Mouse (Mus musculus): ENCODE measurements around the gene Tbxa2r. TPM values are rescaled to one million over a fixed set of nuclear protein-coding genes. Genes with fewer than 3 reads are reported as not detected.

Gene Tbxa2r
- polyA plus RNA-seq, 1 experiment from 2014 or later: 5.3 TPM

DNA sequence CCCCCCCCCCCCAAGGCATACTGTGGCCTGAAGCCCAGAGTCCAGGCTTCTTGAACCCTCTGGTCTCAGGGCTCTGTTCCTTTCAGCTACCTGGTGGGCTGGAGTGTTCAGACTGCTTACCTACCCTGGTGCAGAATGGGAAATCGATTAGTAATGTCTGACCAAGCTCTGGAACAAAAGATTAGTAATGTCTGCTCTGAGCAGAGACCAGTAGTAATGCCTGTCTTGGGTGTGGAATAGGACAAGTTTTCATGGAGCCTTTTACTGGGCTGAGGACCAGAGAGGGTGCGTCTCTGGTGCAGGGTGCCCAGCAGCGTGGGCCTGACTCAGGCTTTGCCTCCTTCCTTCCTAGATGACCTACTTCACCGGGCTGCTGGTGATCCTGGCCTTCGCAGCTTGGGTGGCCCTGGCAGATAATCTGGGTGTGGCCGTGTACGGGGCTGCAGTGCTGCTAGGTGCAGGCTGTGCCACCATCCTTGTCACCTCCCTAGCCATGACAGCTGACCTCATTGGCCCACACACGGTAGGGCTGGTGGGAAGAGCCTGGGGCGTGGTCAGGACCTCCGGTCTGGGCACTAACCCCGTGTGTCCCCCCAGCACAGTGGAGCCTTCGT, 33.9 kb downstream of the Tbxa2r start:
- ATAC-seq (ENCODE audit: low read depth) (peak; percentile 88), DNase-seq (peak; percentile 87)

DNA sequence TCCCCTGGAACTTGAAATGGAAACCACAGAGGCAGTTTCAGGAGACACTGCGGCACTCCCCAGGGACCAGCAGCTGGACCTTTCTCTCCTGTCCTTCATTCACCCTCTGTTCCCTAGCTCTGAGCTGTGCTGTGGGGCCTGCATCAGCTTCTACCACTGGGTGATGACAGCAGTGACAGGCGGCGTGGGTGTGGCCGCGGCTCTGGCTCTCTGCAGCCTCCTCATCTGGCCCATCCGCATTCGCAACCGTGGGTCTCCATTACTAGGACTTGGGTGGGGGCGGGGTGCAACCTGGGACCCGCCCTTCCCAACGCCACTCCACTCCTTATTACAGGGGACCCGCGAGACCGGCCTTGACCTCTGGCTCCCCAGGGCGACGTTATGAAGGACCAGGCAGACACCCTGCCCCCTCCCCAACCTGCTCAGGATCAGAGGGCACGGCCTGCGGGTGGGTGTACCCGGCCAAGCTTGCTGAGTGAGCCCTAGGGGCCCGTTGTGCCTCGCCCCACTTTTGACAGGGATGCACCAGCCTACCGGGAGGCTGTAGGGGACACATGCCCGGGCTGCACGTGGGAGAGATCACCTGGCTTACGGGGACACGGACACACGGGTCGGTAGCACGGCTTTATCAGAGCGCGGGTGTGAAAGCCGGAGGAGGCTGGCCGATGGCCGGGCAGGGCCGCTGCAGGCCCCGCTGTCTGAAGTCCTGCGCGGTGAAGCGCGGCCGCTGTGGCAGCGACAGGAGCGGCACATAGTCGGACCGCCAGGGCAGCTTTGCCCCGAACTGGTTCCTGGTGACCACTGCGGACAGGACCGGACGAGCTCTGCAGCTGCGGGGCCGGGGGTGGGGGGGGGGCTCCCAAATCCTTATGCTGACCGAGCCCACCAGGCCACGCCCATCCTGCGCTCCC, 35.2 kb downstream of the Tbxa2r start:
- H3K4me3 ChIP-seq (replicated peaks): peak overlapping the region; percentile 29
- ATAC-seq (ENCODE audit: low read depth) (peak; percentile 24), DNase-seq (no peak)
- H3K4me1 ChIP-seq (replicated peaks): peaks cover 96% of the 10 kb centered on the region
- no peaks in the 10 kb centered on the region for H3K9me3 ChIP-seq (replicated peaks)
- peak overlapping the region; percentile 95 for H3K4me2 ChIP-seq
- H3K27ac ChIP-seq: peak overlapping the region; percentile 98
- WGBS (ENCODE audit: insufficient replicate concordance): 55% methylated on average over 54 of the region's 54 CpGs
- peaks cover 73% of the 10 kb centered on the region for H3K36me3 ChIP-seq
- H3K27me3 ChIP-seq: no peaks in the 10 kb centered on the region
- H3K9ac ChIP-seq: peak overlapping the region; percentile 99

More for the DNA sequence above, 33.9 kb downstream of the Tbxa2r start:
- H3K27ac ChIP-seq: peak overlapping the region; percentile 98
- 22% methylated on average over 12 of the region's 12 CpGs for WGBS (ENCODE audit: insufficient replicate concordance)
- H3K36me3 ChIP-seq: peaks cover 60% of the 10 kb centered on the region
- peak overlapping the region; percentile 99 for H3K9ac ChIP-seq
- peak overlapping the region; percentile 95 for H3K4me2 ChIP-seq
- H3K27me3 ChIP-seq: no peaks in the 10 kb centered on the region
- no peaks in the 10 kb centered on the region for H3K9me3 ChIP-seq (replicated peaks)
- peaks cover 96% of the 10 kb centered on the region for H3K4me1 ChIP-seq (replicated peaks)
- peak overlapping the region; percentile 29 for H3K4me3 ChIP-seq (replicated peaks)

DNA sequence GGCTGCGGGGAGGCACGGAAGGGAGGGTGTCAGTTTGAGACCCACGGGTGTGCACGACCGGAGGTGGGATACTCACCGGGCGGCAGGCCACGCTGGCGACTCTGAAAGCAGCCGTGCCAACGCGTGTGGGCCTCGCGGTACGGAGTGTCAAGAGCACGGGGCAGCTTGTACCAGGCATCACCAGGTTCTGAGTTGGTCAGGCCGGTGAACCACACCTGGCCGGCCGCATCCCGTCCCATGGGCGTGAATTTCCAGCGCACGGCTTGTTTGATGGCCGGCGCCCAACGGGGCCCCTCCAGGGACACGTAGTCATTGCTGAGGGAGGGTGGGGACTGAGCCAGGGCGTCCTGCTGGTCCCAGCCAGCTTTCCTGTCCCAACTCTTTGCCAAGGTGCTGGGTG, 36.1 kb downstream of the Tbxa2r start:
- WGBS (ENCODE audit: insufficient replicate concordance): 47% methylated on average over 28 of the region's 28 CpGs

DNA sequence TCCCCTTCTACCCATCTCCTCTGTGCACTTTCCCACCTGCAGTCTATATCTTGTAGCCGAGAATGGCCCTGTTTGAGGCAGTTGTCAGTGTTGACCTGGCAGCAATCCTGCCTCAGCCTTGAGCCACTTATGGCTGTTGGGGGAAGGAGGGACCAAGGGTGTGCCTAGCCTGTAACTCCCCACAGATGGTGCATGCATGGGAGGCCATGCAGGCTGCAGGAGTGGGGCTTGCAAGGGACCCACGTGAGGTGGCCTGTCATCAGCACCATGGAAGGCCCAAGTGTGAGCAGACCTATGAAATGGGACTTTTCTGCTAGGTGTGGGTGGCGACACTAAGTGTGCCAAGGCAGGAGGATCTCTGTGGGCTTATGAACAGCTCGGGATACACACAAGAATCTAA, 36.5 kb downstream of the Tbxa2r start:
- no peak for DNase-seq
- 48% methylated on average over 4 of the region's 4 CpGs for WGBS (ENCODE audit: insufficient replicate concordance)

More for the DNA sequence above, 36.1 kb downstream of the Tbxa2r start:
- Histone ChIP-seq H3K27ac (peak overlapping the region; percentile 98), H3K27me3 (no peaks in the 10 kb centered on the region), H3K9me3 (replicated peaks) (no peaks in the 10 kb centered on the region), H3K4me1 (replicated peaks) (peaks cover 87% of the 10 kb centered on the region), H3K36me3 (peaks cover 82% of the 10 kb centered on the region), H3K4me3 (replicated peaks) (peak overlapping the region; percentile 29; the same call in 1 of the 2 replicates), H3K9ac (peak overlapping the region; percentile 99), H3K4me2 (peak overlapping the region; percentile 95)
- no peak for ATAC-seq (ENCODE audit: low read depth)
- no peak for DNase-seq

DNA sequence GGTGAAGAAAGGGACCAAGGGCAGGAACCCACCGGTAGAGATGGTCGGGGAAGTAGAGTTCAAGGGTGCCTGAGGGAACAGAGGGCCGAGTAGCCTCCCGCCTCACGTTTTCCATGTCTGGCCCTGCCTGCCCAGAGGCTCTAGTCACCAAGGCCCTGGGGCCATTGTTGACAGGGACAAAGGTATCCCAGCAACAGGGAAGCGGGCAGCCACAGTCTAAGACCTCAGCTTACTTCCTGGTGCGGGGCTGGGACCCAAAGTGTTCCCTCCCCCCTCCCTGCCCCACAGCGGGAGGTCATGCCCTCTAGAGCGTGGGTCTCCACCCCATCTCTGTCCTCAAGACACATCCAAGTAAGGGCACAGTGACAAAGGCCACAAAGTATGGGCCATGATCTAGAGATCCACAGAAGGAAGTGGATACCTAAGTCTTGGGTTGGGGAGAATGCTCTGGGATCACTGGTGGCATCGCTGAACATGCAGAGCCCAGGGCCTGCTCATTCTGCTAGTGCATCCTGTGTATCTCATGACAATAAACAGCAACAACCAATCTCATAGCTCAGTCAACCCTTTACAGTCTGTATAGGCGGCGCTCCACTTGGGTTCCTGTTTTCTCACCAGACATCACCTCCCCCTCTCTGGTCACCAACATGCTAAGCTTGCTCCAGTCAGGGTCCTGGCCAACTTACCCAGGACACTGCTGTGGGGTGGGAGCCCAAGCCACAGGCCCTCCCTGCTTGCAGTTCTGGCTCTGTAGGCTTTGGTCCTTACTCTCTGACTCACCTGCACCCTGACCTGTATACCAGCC, 37.3 kb downstream of the Tbxa2r start, which contains the start of gene 4930404N11Rik:
Gene 4930404N11Rik (minus strand): TSS at position 145 of the 805 bp plus-strand sequence.
- peaks cover 82% of the 10 kb centered on the region for H3K36me3 ChIP-seq
- 30% methylated on average over 12 of the region's 12 CpGs for WGBS (ENCODE audit: insufficient replicate concordance)
- peak within 1 kb of the TSS; percentile 95 for H3K4me2 ChIP-seq
- H3K4me3 ChIP-seq (replicated peaks): peak within 1 kb of the TSS; percentile 29; the same call in 1 of the 2 replicates
- no peaks in the 10 kb centered on the region for H3K27me3 ChIP-seq
- DNase-seq (no peak), ATAC-seq (ENCODE audit: low read depth) (no peak)
- peaks cover 74% of the 10 kb centered on the region for H3K4me1 ChIP-seq (replicated peaks)
- H3K27ac ChIP-seq: peak within 1 kb of the TSS; percentile 98
- H3K9me3 ChIP-seq (replicated peaks): no peaks in the 10 kb centered on the region
- peak within 1 kb of the TSS; percentile 99 for H3K9ac ChIP-seq

More for the DNA sequence above, 36.5 kb downstream of the Tbxa2r start:
- H3K27me3 ChIP-seq: no peaks in the 10 kb centered on the region
- peak overlapping the region; percentile 98 for H3K27ac ChIP-seq
- peak overlapping the region; percentile 99 for H3K9ac ChIP-seq
- peaks cover 82% of the 10 kb centered on the region for H3K4me1 ChIP-seq (replicated peaks)
- H3K4me2 ChIP-seq: peak overlapping the region; percentile 95; the same call in 1 of the 2 replicates
- H3K36me3 ChIP-seq: peaks cover 82% of the 10 kb centered on the region
- H3K4me3 ChIP-seq (replicated peaks): no peak overlapping the region
- no peaks in the 10 kb centered on the region for H3K9me3 ChIP-seq (replicated peaks)
- ATAC-seq (ENCODE audit: low read depth): no peak

DNA sequence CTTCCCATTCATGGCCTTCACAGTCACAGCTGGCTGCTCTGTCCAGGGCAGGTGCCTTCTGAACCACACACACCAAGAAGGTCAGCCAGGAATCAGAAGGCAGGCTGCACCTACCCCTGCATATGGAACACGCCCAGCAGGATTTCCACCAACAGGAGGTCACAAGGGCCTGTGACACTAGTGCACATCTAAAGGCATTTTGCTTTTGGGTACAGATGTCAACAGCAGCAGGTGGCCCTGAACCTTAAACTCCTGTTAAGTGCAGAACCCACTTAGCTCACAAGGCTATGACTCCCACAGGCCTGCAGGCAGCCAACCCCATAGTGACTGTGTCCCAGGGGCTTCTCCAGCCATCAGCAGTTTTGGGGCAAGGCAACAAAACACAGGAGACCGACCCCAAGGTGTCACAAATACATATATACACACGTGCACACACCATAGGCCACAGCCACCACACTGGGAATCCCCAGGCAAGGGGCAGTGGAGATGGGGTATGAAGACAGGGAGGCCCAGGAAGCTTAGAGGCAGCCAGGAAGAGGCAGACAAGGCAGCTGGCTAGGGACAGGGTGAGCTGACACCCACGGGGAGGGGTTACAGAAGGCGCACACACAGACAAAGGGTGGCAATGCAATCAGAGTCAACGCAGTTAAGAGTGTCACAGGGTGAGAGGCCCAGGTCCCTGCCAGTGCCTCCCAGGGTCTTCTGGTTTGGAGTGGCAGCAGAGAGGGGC, 38.1 kb downstream of the Tbxa2r start:
- Histone ChIP-seq H3K27ac (peak overlapping the region; percentile 98), H3K9me3 (replicated peaks) (no peaks in the 10 kb centered on the region), H3K4me1 (replicated peaks) (peaks cover 67% of the 10 kb centered on the region), H3K4me2 (no peak overlapping the region), H3K27me3 (no peaks in the 10 kb centered on the region), H3K4me3 (replicated peaks) (no peak overlapping the region), H3K36me3 (peaks cover 82% of the 10 kb centered on the region), H3K9ac (peak overlapping the region; percentile 26; the same call in 1 of the 2 replicates)
- ATAC-seq (ENCODE audit: low read depth) (no peak), DNase-seq (no peak)
- WGBS (ENCODE audit: insufficient replicate concordance): 60% methylated on average over 6 of the region's 6 CpGs

DNA sequence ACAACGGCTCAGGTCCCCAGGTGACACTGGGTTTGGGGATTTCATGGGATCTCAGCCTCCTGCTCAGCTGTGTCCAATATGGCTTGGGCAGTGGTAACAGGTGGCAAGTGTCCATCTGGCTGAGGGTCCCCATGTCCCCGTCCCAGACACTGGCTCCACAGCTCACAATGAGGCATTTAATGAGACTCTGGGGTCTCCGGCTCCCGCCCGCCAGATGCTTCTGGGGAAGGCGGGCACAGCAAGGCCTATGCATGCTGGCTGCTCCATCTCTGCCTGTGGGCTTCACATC, 38.6 kb downstream of the Tbxa2r start:
- ATAC-seq (ENCODE audit: low read depth) (no peak), DNase-seq (no peak)
- H3K27ac ChIP-seq: peak overlapping the region; percentile 98
- 0 out of 2 replicates have a peak overlapping the region, but pooled peaks have one; percentile 26 for H3K9ac ChIP-seq
- H3K9me3 ChIP-seq (replicated peaks): no peaks in the 10 kb centered on the region
- no peak overlapping the region for H3K4me3 ChIP-seq (replicated peaks)
- peaks cover 82% of the 10 kb centered on the region for H3K36me3 ChIP-seq
- WGBS (ENCODE audit: insufficient replicate concordance): 88% methylated on average over 6 of the region's 6 CpGs
- no peak overlapping the region for H3K4me2 ChIP-seq
- H3K27me3 ChIP-seq: no peaks in the 10 kb centered on the region
- peaks cover 64% of the 10 kb centered on the region for H3K4me1 ChIP-seq (replicated peaks)

DNA sequence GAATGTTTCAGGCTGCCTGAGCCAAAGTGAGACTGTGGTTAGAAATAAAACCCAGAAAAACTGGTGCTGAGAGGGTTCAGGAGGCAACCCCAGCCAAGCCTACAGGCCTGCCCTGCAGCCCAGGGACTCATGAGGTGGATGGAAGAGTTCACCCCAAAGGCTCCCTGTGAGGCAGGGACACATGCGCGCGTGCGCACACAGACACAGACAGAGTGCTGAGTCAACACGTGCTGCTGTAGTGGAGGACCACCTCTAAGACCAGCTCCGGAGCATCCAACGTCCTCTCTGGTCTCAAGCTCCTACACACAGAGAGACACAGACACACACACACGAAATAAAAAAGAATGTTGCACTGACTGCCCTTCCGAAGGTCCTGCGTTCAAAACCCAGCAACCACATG, 46.8 kb downstream of the Tbxa2r start:
- H3K4me1 ChIP-seq (replicated peaks): peaks cover 68% of the 10 kb centered on the region
- H3K36me3 ChIP-seq: peaks cover 60% of the 10 kb centered on the region
- DNase-seq (no peak), ATAC-seq (ENCODE audit: low read depth) (no peak)
- H3K27ac ChIP-seq: peak overlapping the region; percentile 61
- peak overlapping the region; percentile 89 for H3K4me3 ChIP-seq (replicated peaks)
- peak overlapping the region; percentile 44 for H3K9ac ChIP-seq
- H3K9me3 ChIP-seq (replicated peaks): no peaks in the 10 kb centered on the region
- H3K4me2 ChIP-seq: peak overlapping the region; percentile 89
- no peaks in the 10 kb centered on the region for H3K27me3 ChIP-seq
- 92% methylated on average over 10 of the region's 10 CpGs for WGBS (ENCODE audit: insufficient replicate concordance)

DNA sequence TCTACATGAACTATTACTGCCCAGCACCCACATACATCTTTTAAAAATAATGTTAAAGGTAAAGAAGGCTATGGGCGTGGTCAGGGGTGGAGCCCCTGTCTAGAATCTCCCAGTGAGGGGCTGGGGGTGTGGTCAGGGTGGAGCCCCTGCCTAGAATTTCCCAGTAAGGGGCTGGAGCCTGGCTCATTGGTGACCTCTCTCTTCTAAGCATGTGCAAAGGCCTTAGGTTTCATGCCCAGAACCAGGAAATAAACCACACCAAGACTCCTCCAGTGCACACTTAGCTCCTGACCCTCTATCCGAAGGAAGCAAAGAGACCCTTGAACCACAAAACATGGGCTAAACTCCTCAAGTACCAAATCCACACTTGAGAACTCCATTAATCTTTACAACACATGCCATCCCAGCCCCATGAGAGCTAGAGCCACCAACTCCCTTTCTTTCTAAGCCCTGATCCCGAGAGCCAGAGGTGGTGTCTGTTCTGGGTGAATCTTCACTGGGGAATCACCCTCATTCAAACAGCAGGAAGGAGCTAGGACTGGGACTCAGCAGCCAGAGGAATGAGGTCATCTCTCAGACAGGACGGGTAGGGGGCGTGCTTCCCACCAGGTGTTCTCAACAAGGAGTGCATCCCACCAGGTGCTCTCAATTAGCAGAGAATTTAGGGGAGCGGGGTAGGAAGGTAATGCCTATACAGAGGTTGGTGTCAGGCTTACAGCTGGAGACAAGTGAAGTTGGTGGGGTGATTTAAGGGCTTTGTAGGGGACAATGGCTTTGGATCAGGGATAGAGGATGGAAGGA, 48.2 kb downstream of the Tbxa2r start:
- Histone ChIP-seq H3K4me1 (replicated peaks) (peaks cover 83% of the 10 kb centered on the region), H3K4me2 (peak overlapping the region; percentile 89), H3K9me3 (replicated peaks) (no peaks in the 10 kb centered on the region), H3K27me3 (no peaks in the 10 kb centered on the region), H3K4me3 (replicated peaks) (peak overlapping the region; percentile 89), H3K27ac (peak overlapping the region; percentile 95), H3K36me3 (peaks cover 46% of the 10 kb centered on the region), H3K9ac (peak overlapping the region; percentile 99)
- 19% methylated on average over 6 of the region's 6 CpGs for WGBS (ENCODE audit: insufficient replicate concordance)
- DNase-seq (peak; percentile 75), ATAC-seq (ENCODE audit: low read depth) (peak; percentile 37)

DNA sequence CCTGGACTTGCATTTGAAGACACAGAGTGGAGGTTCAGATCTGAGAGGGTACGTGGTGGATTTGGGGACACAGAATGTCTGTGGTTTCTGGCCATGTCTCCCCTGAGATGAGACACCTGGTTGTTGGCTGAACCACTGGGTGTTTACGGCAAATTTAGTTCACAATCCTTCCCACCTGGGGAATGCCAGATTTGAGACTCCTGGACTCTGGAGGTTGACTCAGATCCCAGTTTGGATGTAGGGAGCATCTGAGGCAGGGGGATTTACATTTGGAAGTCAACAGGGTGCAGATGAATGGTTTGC, 48.8 kb downstream of the Tbxa2r start:
- DNase-seq: no peak
- no peak for ATAC-seq (ENCODE audit: low read depth)

More for the DNA sequence above, 48.8 kb downstream of the Tbxa2r start:
- peak overlapping the region; percentile 89 for H3K4me2 ChIP-seq
- no peaks in the 10 kb centered on the region for H3K27me3 ChIP-seq
- H3K27ac ChIP-seq: peak overlapping the region; percentile 95
- H3K9ac ChIP-seq: peak overlapping the region; percentile 99
- 41% methylated on average over 2 of the region's 2 CpGs for WGBS (ENCODE audit: insufficient replicate concordance)
- H3K4me3 ChIP-seq (replicated peaks): peak overlapping the region; percentile 89
- H3K9me3 ChIP-seq (replicated peaks): no peaks in the 10 kb centered on the region
- peaks cover 40% of the 10 kb centered on the region for H3K36me3 ChIP-seq
- peaks cover 85% of the 10 kb centered on the region for H3K4me1 ChIP-seq (replicated peaks)
